21 mouse cellular contexts compared by ENCODE assay signal in genomic region chr4:85257771-85258341, GRCm38 (mm10). TPM values are rescaled to one million over a fixed set of nuclear protein-coding genes. Genes with fewer than 3 reads are reported as not detected.
DNase-seq lines count a peak whose midpoint lies in the region; ATAC-seq and TF ChIP-seq lines count a peak whose summit lies in the region.
"Had no signal": no experiment of that assay in that cellular context is flagged by ENCODE, and none has a peak within 500 bp of the region (broad histone marks: within the 10 kb centered on the region; RNA-seq: fewer than 3 reads in every experiment).

No protein-coding gene starts in this region.

- ATAC-seq in hindbrain, embryonic 13.5 days (ENCODE audit: low FRiP score), result 0 out of 2 replicates have a peak, but pooled peaks have one; percentile 26
- ATAC-seq in hindbrain, embryonic 12.5 days (ENCODE audit: low FRiP score), result no peak
- ATAC-seq: CD4-positive, CD25-positive, alpha-beta regulatory T cell, adult 4 months; forebrain, postnatal 0 days had no signal

- peaks cover 25% of the 10 kb centered on the region for H3K4me1 ChIP-seq in hindbrain, embryonic 13.5 days (replicated peaks)
- H3K4me1 ChIP-seq in hindbrain, embryonic 12.5 days, result peaks cover 9% of the 10 kb centered on the region; the same call in 1 of the 2 replicates
- peaks cover 64% of the 10 kb centered on the region for H3K4me1 ChIP-seq in cerebellum, adult 2 months (ENCODE audit: control insufficient read depth, insufficient read depth, low read length)
- H3K4me1 ChIP-seq: kidney, embryonic 15.5 days; liver, embryonic 13.5 days; midbrain, embryonic 13.5 days; neural tube, embryonic 12.5 days had no signal

- DNase-seq in brain, adult 2 months (ENCODE audit: low read depth, low spot score), result peak; percentile 96
- peak; percentile 82 to 93 for DNase-seq in cerebellum, adult 2 months
- DNase-seq in cerebellum, postnatal 25 days, result peak; percentile 80 to 86
- DNase-seq in heart, adult 11 months, result no peak
- no peak for DNase-seq in layer of hippocampus, postnatal 25 days (ENCODE audit: extremely low spot score in 1 of 2, low spot score in 1 of 2)
- DNase-seq: adrenal gland, postnatal 25 days; forebrain, postnatal 0 days; gastrocnemius, postnatal 25 days; heart, adult 2 months; kidney, adult 11 months; kidney, postnatal 4 days; liver, embryonic 13.5 days; lung, adult 2 months had no signal

- 66% methylated on average over 3 of the region's 4 CpGs for WGBS in hindbrain, embryonic 13.5 days
- 81% methylated on average over 4 of the region's 4 CpGs for WGBS in hindbrain, embryonic 12.5 days
- WGBS in cerebellum, adult 2 months, result 16% methylated on average over 4 of the region's 4 CpGs

- TF ChIP-seq POLR2A in cerebellum, adult 2 months (IDR thresholded peaks at IDR 0.05; ENCODE audit: borderline replicate concordance, insufficient read depth, low read length), result no peak

- H3K27me3 ChIP-seq in hindbrain, embryonic 13.5 days, result no peaks in the 10 kb centered on the region
- no peaks in the 10 kb centered on the region for H3K27me3 ChIP-seq in hindbrain, embryonic 12.5 days
- no peaks in the 10 kb centered on the region for H3K27me3 ChIP-seq in cerebellum, adult 2 months (ENCODE audit: control insufficient read depth, insufficient read depth, low read length)
- H3K27me3 ChIP-seq: kidney, embryonic 15.5 days; liver, embryonic 13.5 days; midbrain, embryonic 13.5 days; neural tube, embryonic 12.5 days had no signal

- no peaks in the 10 kb centered on the region for H3K9me3 ChIP-seq in hindbrain, embryonic 13.5 days
- H3K9me3 ChIP-seq in hindbrain, embryonic 12.5 days (replicated peaks), result no peaks in the 10 kb centered on the region
- H3K9me3 ChIP-seq: forebrain, embryonic 10.5 days; kidney, embryonic 15.5 days; liver, embryonic 13.5 days; midbrain, embryonic 13.5 days; neural tube, embryonic 12.5 days had no signal

- no peak for TF ChIP-seq CTCF in cerebellum, adult 2 months (IDR thresholded peaks at IDR 0.05; ENCODE audit: borderline replicate concordance, insufficient read depth, low read depth, low read length)

- H3K4me3 ChIP-seq in hindbrain, embryonic 13.5 days, result no peak overlapping the region
- no peak overlapping the region for H3K4me3 ChIP-seq in hindbrain, embryonic 12.5 days
- no peak overlapping the region for H3K4me3 ChIP-seq in cerebellum, adult 2 months (replicated peaks; ENCODE audit: insufficient read depth, low read depth, low read length)
- H3K4me3 ChIP-seq: forebrain, embryonic 10.5 days; heart, adult 2 months; kidney, embryonic 15.5 days; liver, embryonic 13.5 days; midbrain, embryonic 13.5 days; neural tube, embryonic 12.5 days had no signal

- H3K36me3 ChIP-seq in hindbrain, embryonic 13.5 days, result no peaks in the 10 kb centered on the region
- no peaks in the 10 kb centered on the region for H3K36me3 ChIP-seq in hindbrain, embryonic 12.5 days
- H3K36me3 ChIP-seq: forebrain, embryonic 10.5 days; kidney, embryonic 15.5 days; liver, embryonic 13.5 days; midbrain, embryonic 13.5 days; neural tube, embryonic 12.5 days had no signal

- H3K4me2 ChIP-seq in hindbrain, embryonic 13.5 days, result no peak overlapping the region
- no peak overlapping the region for H3K4me2 ChIP-seq in hindbrain, embryonic 12.5 days (replicated peaks)
- H3K4me2 ChIP-seq: kidney, embryonic 15.5 days; liver, embryonic 13.5 days; midbrain, embryonic 13.5 days; neural tube, embryonic 12.5 days had no signal

- H3K9ac ChIP-seq in hindbrain, embryonic 13.5 days, result no peak overlapping the region
- no peak overlapping the region for H3K9ac ChIP-seq in hindbrain, embryonic 12.5 days
- H3K9ac ChIP-seq: forebrain, postnatal 0 days; kidney, embryonic 15.5 days; liver, embryonic 13.5 days; midbrain, embryonic 13.5 days; neural tube, embryonic 12.5 days had no signal

- no peak overlapping the region for H3K27ac ChIP-seq in hindbrain, embryonic 13.5 days
- H3K27ac ChIP-seq in hindbrain, embryonic 12.5 days, result no peak overlapping the region
- H3K27ac ChIP-seq in cerebellum, adult 2 months (ENCODE audit: insufficient read depth, low read length), result peak overlapping the region; percentile 94
- H3K27ac ChIP-seq: forebrain, embryonic 10.5 days; heart, adult 2 months; kidney, embryonic 15.5 days; liver, embryonic 13.5 days; midbrain, embryonic 13.5 days; neural tube, embryonic 12.5 days had no signal

RNA-seq across cellular contexts. Expression of gene Sh3gl2, which starts 52.9 kb away (rescaled TPM):
- 57.7 and 63.2 TPM in 2 replicates for polyA plus RNA-seq in hindbrain, embryonic 13.5 days (2015; fragmentation: Nextera tagmentation; extraction: Ambion mirVana)
- 22.4 and 24.0 TPM in 2 replicates for polyA plus RNA-seq in hindbrain, embryonic 12.5 days (2016; fragmentation: Nextera tagmentation; extraction: Ambion mirVana)
- polyA plus RNA-seq in cerebellum, adult 2 months (2012; rRNA removed), result 369 and 387 TPM in 2 replicates
- 100 to 1,000 TPM; 282 to 299 TPM for total RNA-seq in layer of hippocampus, postnatal 25 days (2021)
- total RNA-seq: megakaryocyte, adult 5-6 weeks had no signal
- polyA plus RNA-seq: CD4-positive, CD25-positive, alpha-beta regulatory T cell, adult 4 months had no signal

Comparison
In these comparisons a context has a peak if more than half of its experiments do, and no peak if none do; other contexts are left out.
1. DNase-seq: peak in brain, adult 2 months (single experiment), cerebellum, adult 2 months (2 of 2) and cerebellum, postnatal 25 days (2 of 2); none in heart, adult 11 months (single experiment) and layer of hippocampus, postnatal 25 days (0 of 2).